Mouse (Mus musculus) lung, embryonic 16.5 days (tissue): ENCODE results near the gene Pla2g4a. TPM values are rescaled to one million over a fixed set of nuclear protein-coding genes. Genes with fewer than 3 reads are reported as not detected.

Experiments
- ATAC-seq: fragments of 200-750 bp; cut with Nextera tagmentation; 2 replicates; pipeline ENCODE4 v1.8.0; 2017; ENCODE audit warnings: low read depth, mild to moderate bottlenecking, moderate library complexity
- H3K27ac ChIP-seq: fragments of 300-500 bp; sonication (generic); 2 replicates; pipeline ENCODE4 v1.5.1; 2014; ENCODE audit warnings: mild to moderate bottlenecking, control low read depth, low read length
- H3K27me3 ChIP-seq: fragments of 300-500 bp; sonication (generic); 2 replicates; pipeline ENCODE4 v1.6.1; 2014; ENCODE audit warnings: low read depth, low read length, mixed read lengths; ENCODE audit not compliant: control insufficient read depth, insufficient read depth
- H3K36me3 ChIP-seq: fragments of 300-500 bp; sonication (generic); 2 replicates; pipeline ENCODE4 v1.6.1; 2014; ENCODE audit warnings: low read length; ENCODE audit not compliant: control insufficient read depth, insufficient read depth
- H3K4me1 ChIP-seq: fragments of 300-500 bp; sonication (generic); replicated peaks from 2 replicates; pipeline ENCODE4 v1.6.1; 2014; ENCODE audit warnings: low read length, mixed read lengths; ENCODE audit not compliant: control insufficient read depth, insufficient read depth
- H3K4me2 ChIP-seq: fragments of 300-500 bp; sonication (generic); 2 replicates; pipeline ENCODE4 v1.6.1; 2014; ENCODE audit warnings: low read depth, low read length, control low read depth
- H3K4me3 ChIP-seq: fragments of 300-500 bp; sonication (generic); 2 replicates; pipeline ENCODE4 v1.5.1; 2014; ENCODE audit warnings: mild to moderate bottlenecking, low read length, control low read depth
- H3K9ac ChIP-seq: fragments of 300-500 bp; sonication (generic); 2 replicates; pipeline ENCODE4 v1.6.1; 2014; ENCODE audit warnings: low read length, control low read depth
- H3K9me3 ChIP-seq: fragments of 300-500 bp; sonication (generic); 2 replicates; pipeline ENCODE4 v1.6.1; 2016; ENCODE audit warnings: low read length; ENCODE audit not compliant: control insufficient read depth
- WGBS: fragments of 180-500 bp; shearing (Covaris S2); extraction: QIAGEN DNeasy Blood & Tissue Kit; methylation state at CpG from one replicate; pipeline ENCODE4 v1.1.7; 2014; 5-methylcytosine and 5-hydroxymethylcytosine counted together
- polyA plus RNA-seq: library from polyadenylated mRNA; unstranded; fragments of >200 nt; fragmentation: Nextera tagmentation; extraction: Ambion mirVana; gene quantifications from 2 replicates; pipeline ENCODE4 v1.2.1, GENCODE M21; 2015

The Pla2g4a gene
- polyA plus RNA-seq, 1 experiment from 2014 or later: 14.4 TPM

GRCm38 (mm10) chr1:149813616-149814345 lies 147.3 kb downstream of the Pla2g4a start:
- Histone ChIP-seq H3K4me3 (no peak overlapping the region), H3K4me2 (no peak overlapping the region), H3K9me3 (no peaks in the 10 kb centered on the region), H3K27me3 (no peaks in the 10 kb centered on the region), H3K36me3 (no peaks in the 10 kb centered on the region), H3K27ac (no peak overlapping the region), H3K4me1 (no peaks in the 10 kb centered on the region), H3K9ac (no peak overlapping the region)
- 28% methylated on average over 4 of the region's 4 CpGs for WGBS
- ATAC-seq: no peak

GRCm38 (mm10) chr1:149809527-149809926 lies 151.6 kb downstream of the Pla2g4a start:
- WGBS: 53% methylated on average over 1 of the region's 1 CpGs
- no peaks in the 10 kb centered on the region for H3K9me3 ChIP-seq
- H3K9ac ChIP-seq: no peak overlapping the region
- no peak for ATAC-seq
- H3K27me3 ChIP-seq: no peaks in the 10 kb centered on the region
- H3K4me3 ChIP-seq: no peak overlapping the region
- no peak overlapping the region for H3K27ac ChIP-seq
- H3K36me3 ChIP-seq: no peaks in the 10 kb centered on the region
- H3K4me2 ChIP-seq: no peak overlapping the region
- no peaks in the 10 kb centered on the region for H3K4me1 ChIP-seq

Other genes starting within 250 kb of the Pla2g4a start
- 0.10 and 0.15 TPM in 2 replicates for gene Ptgs2, start 138.7 kb upstream of the Pla2g4a start, polyA plus RNA-seq